Mouse (Mus musculus) heart, adult 11 months (tissue): ENCODE results near the gene Eno1.

Experiments
- DNase-seq: peaks from one replicate; pipeline ENCODE4 v3.0.0; 2022

Gene Eno1

GRCm38 (mm10) chr4:150281891-150282630 is 45.5 kb downstream of the Eno1 start:
- DNase-seq, result peak; percentile 96

GRCm38 (mm10) chr4:150282631-150283334 is 46.3 kb downstream of the Eno1 start:
- peak; percentile 67 for DNase-seq

- no peak for DNase-seq
Measured at GRCm38 (mm10) chr4:150283335-150283638, 46.8 kb downstream of the Eno1 start.

- DNase-seq, result peak; percentile 86
Measured at GRCm38 (mm10) chr4:150283993-150284392, 47.5 kb downstream of the Eno1 start.

- peak; percentile 55 for DNase-seq
Measured at GRCm38 (mm10) chr4:150286980-150287379, 50.5 kb downstream of the Eno1 start.

- DNase-seq, result peak; percentile 57
Measured at GRCm38 (mm10) chr4:150287463-150287862, 50.9 kb downstream of the Eno1 start.

- DNase-seq, result peak; percentile 78
Measured at GRCm38 (mm10) chr4:150291900-150292299, 55.4 kb downstream of the Eno1 start.

- DNase-seq, result peak; percentile 72
Measured at GRCm38 (mm10) chr4:150294870-150295269, 58.3 kb downstream of the Eno1 start.

- DNase-seq, result peak; percentile 83
Measured at GRCm38 (mm10) chr4:150295966-150296365, 59.4 kb downstream of the Eno1 start.
